Mouse (Mus musculus) layer of hippocampus, adult 11-12 months (tissue): ENCODE measurements around the gene Arhgdia.

ENCODE experiments used
- DNase-seq: peaks from one replicate; pipeline ENCODE4 v3.0.0; 2022; ENCODE audit warnings: low spot score

The Arhgdia gene

GRCm38 (mm10) chr11:120549986-120550809, 31.2 kb downstream of the Arhgdia start:
- no peak for DNase-seq

- DNase-seq, result peak; percentile 93
Measured at GRCm38 (mm10) chr11:120549168-120549945, 32.1 kb downstream of the Arhgdia start, which contains the start of gene Mcrip1. Gene Mcrip1 (minus strand): TSS chr11:120549727.

GRCm38 (mm10) chr11:120548786-120549167, 32.6 kb downstream of the Arhgdia start:
- DNase-seq, result no peak

- no peak for DNase-seq
Measured at GRCm38 (mm10) chr11:120548214-120548613, 33.2 kb downstream of the Arhgdia start.

GRCm38 (mm10) chr11:120547469-120547868, 34.0 kb downstream of the Arhgdia start:
- no peak for DNase-seq

- no peak for DNase-seq
Measured at GRCm38 (mm10) chr11:120545964-120546363, 35.5 kb downstream of the Arhgdia start.

GRCm38 (mm10) chr11:120542376-120542775, 39.0 kb downstream of the Arhgdia start:
- DNase-seq, result no peak

- no peak for DNase-seq
Measured at GRCm38 (mm10) chr11:120541907-120542306, 39.5 kb downstream of the Arhgdia start.

GRCm38 (mm10) chr11:120539285-120540014, 42.0 kb downstream of the Arhgdia start:
- no peak for DNase-seq

- DNase-seq, result no peak
Measured at GRCm38 (mm10) chr11:120538955-120539284, 42.5 kb downstream of the Arhgdia start.

- no peak for DNase-seq
Measured at GRCm38 (mm10) chr11:120538485-120538884, 42.9 kb downstream of the Arhgdia start.

- no peak for DNase-seq
Measured at GRCm38 (mm10) chr11:120535804-120536203, 45.6 kb downstream of the Arhgdia start.

- DNase-seq, result no peak
Measured at GRCm38 (mm10) chr11:120535145-120535544, 46.3 kb downstream of the Arhgdia start.

- no peak for DNase-seq
Measured at GRCm38 (mm10) chr11:120534093-120534492, 47.3 kb downstream of the Arhgdia start.

- DNase-seq, result no peak
Measured at GRCm38 (mm10) chr11:120531646-120532045, 49.8 kb downstream of the Arhgdia start.

GRCm38 (mm10) chr11:120530085-120530964, 51.1 kb downstream of the Arhgdia start, which contains the start of gene Gcgr:
Gene Gcgr (plus strand): TSS chr11:120530699.
- DNase-seq, result no peak

- no peak for DNase-seq
Measured at GRCm38 (mm10) chr11:120528903-120529302, 52.5 kb downstream of the Arhgdia start.
